In genomic region chr17:56290388-56291170, GRCm38 (mm10) we compare ENCODE assay signal across 8 mouse cellular contexts. TPM values are rescaled to one million over a fixed set of nuclear protein-coding genes. Genes with fewer than 3 reads are reported as not detected.
A peak's percentile ranks its signal among the peaks of the same experiment; 100 is the strongest.
DNase-seq lines count a peak whose midpoint lies in the region; ATAC-seq lines count a peak whose summit lies in the region.

No protein-coding gene starts in this region.

- peak overlapping the region; percentile 73 for H3K4me2 ChIP-seq in limb, embryonic 12.5 days
- peak overlapping the region; percentile 49 for H3K4me2 ChIP-seq in midbrain, embryonic 13.5 days (replicated peaks)

- H3K27me3 ChIP-seq in limb, embryonic 12.5 days: no peaks in the 10 kb centered on the region
- H3K27me3 ChIP-seq in midbrain, embryonic 13.5 days: no peaks in the 10 kb centered on the region

- H3K4me1 ChIP-seq in limb, embryonic 12.5 days (replicated peaks): peaks cover 48% of the 10 kb centered on the region
- H3K4me1 ChIP-seq in midbrain, embryonic 13.5 days (replicated peaks): peaks cover 36% of the 10 kb centered on the region

- peak; percentile 36 to 47 for DNase-seq in cerebellum, adult 18-20 months
- no peak for DNase-seq in cerebellum, adult 11 months
- DNase-seq in gastrocnemius, postnatal 14 days: peak; percentile 96
- DNase-seq in induced T-regulatory cell, adult 2 months (ENCODE audit: low read depth): peak; percentile 95
- peak; percentile 93 to 97 for DNase-seq in spleen, postnatal 4 days (ENCODE audit: low spot score in 2 of 2)

- H3K4me3 ChIP-seq in limb, embryonic 12.5 days (replicated peaks): peak overlapping the region; percentile 55
- peak overlapping the region; percentile 30 for H3K4me3 ChIP-seq in midbrain, embryonic 13.5 days (replicated peaks)

- no peaks in the 10 kb centered on the region for H3K9me3 ChIP-seq in limb, embryonic 12.5 days
- H3K9me3 ChIP-seq in midbrain, embryonic 13.5 days: no peaks in the 10 kb centered on the region

- H3K36me3 ChIP-seq in limb, embryonic 12.5 days: peaks cover 15% of the 10 kb centered on the region
- peaks cover 5% of the 10 kb centered on the region; the same call in 1 of the 2 replicates for H3K36me3 ChIP-seq in midbrain, embryonic 13.5 days

- H3K27ac ChIP-seq in limb, embryonic 12.5 days: peak overlapping the region; percentile 96
- H3K27ac ChIP-seq in midbrain, embryonic 13.5 days: peak overlapping the region; percentile 64

- peak overlapping the region; percentile 68 for H3K9ac ChIP-seq in limb, embryonic 12.5 days (replicated peaks)
- H3K9ac ChIP-seq in midbrain, embryonic 13.5 days (replicated peaks): peak overlapping the region; percentile 52

- WGBS in limb, embryonic 12.5 days: 4% methylated on average over 17 of the region's 17 CpGs
- 3% methylated on average over 17 of the region's 17 CpGs for WGBS in midbrain, embryonic 13.5 days

- ATAC-seq in common myeloid progenitor, adult 5-6 weeks (replicated peaks; ENCODE audit: low read depth, poor library complexity, severe bottlenecking): peak; percentile 64
- peak; percentile 84 for ATAC-seq in limb, embryonic 12.5 days (ENCODE audit: insufficient number of reproducible peaks, insufficient read depth, low FRiP score, low TSS enrichment, low read depth)
- ATAC-seq in midbrain, embryonic 13.5 days: peak; percentile 53

- intact Hi-C loops in gastrocnemius, postnatal 14 days (cut with DNase I; ENCODE audit: low total_unique reads): no loop called here

RNA-seq across cellular contexts. Expression of gene Plin3, which starts 2.1 kb away (rescaled TPM):
- 8.7 and 11.6 TPM in 2 replicates for total RNA-seq in common myeloid progenitor, adult 5-6 weeks (2017)
- total RNA-seq in gastrocnemius, postnatal 14 days (2021): 10 to 100 TPM; 32.8 to 55.8 TPM
- polyA plus RNA-seq in limb, embryonic 12.5 days (2016; fragmentation: Nextera tagmentation; extraction: Ambion mirVana): 62.7 and 71.7 TPM in 2 replicates
- polyA plus RNA-seq in midbrain, embryonic 13.5 days (2015; fragmentation: Nextera tagmentation; extraction: Ambion mirVana): 14.8 and 16.7 TPM in 2 replicates

RNA-seq across cellular contexts. Expression of gene Arrdc5, which starts 9.5 kb away (rescaled TPM):
- total RNA-seq in common myeloid progenitor, adult 5-6 weeks (2017): not detected in 2 replicates
- total RNA-seq in gastrocnemius, postnatal 14 days (2021): not detected
- not detected in 2 replicates for polyA plus RNA-seq in limb, embryonic 12.5 days (2016; fragmentation: Nextera tagmentation; extraction: Ambion mirVana)
- not detected in 2 replicates for polyA plus RNA-seq in midbrain, embryonic 13.5 days (2015; fragmentation: Nextera tagmentation; extraction: Ambion mirVana)

RNA-seq across cellular contexts. Expression of gene Uhrf1, which starts 12.5 kb away (rescaled TPM):
- total RNA-seq in common myeloid progenitor, adult 5-6 weeks (2017): 142 and 165 TPM in 2 replicates
- 1 to 10 TPM; 5.4 to 7.4 TPM for total RNA-seq in gastrocnemius, postnatal 14 days (2021)
- 198 and 199 TPM in 2 replicates for polyA plus RNA-seq in limb, embryonic 12.5 days (2016; fragmentation: Nextera tagmentation; extraction: Ambion mirVana)
- polyA plus RNA-seq in midbrain, embryonic 13.5 days (2015; fragmentation: Nextera tagmentation; extraction: Ambion mirVana): 59.9 and 62.8 TPM in 2 replicates

RNA-seq across cellular contexts. Expression of gene Ticam1, which starts 14.0 kb away (rescaled TPM):
- total RNA-seq in common myeloid progenitor, adult 5-6 weeks (2017): 4.1 and 4.6 TPM in 2 replicates
- total RNA-seq in gastrocnemius, postnatal 14 days (2021): 1 to 10 TPM; 5.3 to 7.1 TPM
- 3.0 and 3.8 TPM in 2 replicates for polyA plus RNA-seq in limb, embryonic 12.5 days (2016; fragmentation: Nextera tagmentation; extraction: Ambion mirVana)
- polyA plus RNA-seq in midbrain, embryonic 13.5 days (2015; fragmentation: Nextera tagmentation; extraction: Ambion mirVana): 1.0 and 1.3 TPM in 2 replicates

RNA-seq across cellular contexts. Expression of gene Fem1a, which starts 34.0 kb away (rescaled TPM):
- total RNA-seq in common myeloid progenitor, adult 5-6 weeks (2017): 15.1 and 17.1 TPM in 2 replicates
- total RNA-seq in gastrocnemius, postnatal 14 days (2021): 100 to 1,000 TPM; 101 to 117 TPM
- 13.4 and 14.6 TPM in 2 replicates for polyA plus RNA-seq in limb, embryonic 12.5 days (2016; fragmentation: Nextera tagmentation; extraction: Ambion mirVana)
- polyA plus RNA-seq in midbrain, embryonic 13.5 days (2015; fragmentation: Nextera tagmentation; extraction: Ambion mirVana): 18.1 and 19.4 TPM in 2 replicates

Comparison
In these comparisons a context has a peak if more than half of its experiments do, and no peak if none do; other contexts are left out.
1. RNA of gene Uhrf1, which starts 12.5 kb away (total RNA-seq): 142 to 165 TPM in common myeloid progenitor, adult 5-6 weeks; 5.4 to 7.4 TPM in gastrocnemius, postnatal 14 days; every median in the first group is over 10 times any median in the second.
2. Peak in every context shown above with its lines, with median percentiles within 50 percentile points of each other: ATAC-seq.